Mouse (Mus musculus): ENCODE measurements around the gene Casp14. TPM values are rescaled to one million over a fixed set of nuclear protein-coding genes. Genes with fewer than 3 reads are reported as not detected.

Gene Casp14
- polyA plus RNA-seq, 1 experiment from 2014 or later, result 0.07 TPM

Other genes with a start within 250 kb of the Casp14 start
- gene Olfr1358, start 200.9 kb downstream of the Casp14 start, polyA plus RNA-seq (2016; fragmentation: Nextera tagmentation; extraction: Ambion mirVana), result not detected in 2 replicates
- 35.5 and 48.0 TPM in 2 replicates for gene Ilvbl, start 143.9 kb downstream of the Casp14 start, polyA plus RNA-seq (2016; fragmentation: Nextera tagmentation; extraction: Ambion mirVana)
- 12.2 TPM in 2 replicates for gene Syde1, start 126.3 kb downstream of the Casp14 start, polyA plus RNA-seq (2016; fragmentation: Nextera tagmentation; extraction: Ambion mirVana)
- not detected in 2 replicates for gene Olfr1357, start 100.2 kb downstream of the Casp14 start, polyA plus RNA-seq (2016; fragmentation: Nextera tagmentation; extraction: Ambion mirVana)
- gene Ccdc105, start 34.8 kb upstream of the Casp14 start, polyA plus RNA-seq (2016; fragmentation: Nextera tagmentation; extraction: Ambion mirVana), result 0.09 and 0.19 TPM in 2 replicates
- gene Slc1a6, start 62.2 kb upstream of the Casp14 start, polyA plus RNA-seq (2016; fragmentation: Nextera tagmentation; extraction: Ambion mirVana), result 1.1 and 1.6 TPM in 2 replicates
- gene Olfr1356, start 133.9 kb upstream of the Casp14 start, polyA plus RNA-seq (2016; fragmentation: Nextera tagmentation; extraction: Ambion mirVana), result not detected in 2 replicates
- gene Olfr1355, start 157.2 kb upstream of the Casp14 start, polyA plus RNA-seq (2016; fragmentation: Nextera tagmentation; extraction: Ambion mirVana), result not detected in 2 replicates
- gene Olfr1354, start 194.9 kb upstream of the Casp14 start, polyA plus RNA-seq (2016; fragmentation: Nextera tagmentation; extraction: Ambion mirVana), result not detected in 2 replicates
- gene Olfr8, start 232.3 kb upstream of the Casp14 start, polyA plus RNA-seq (2016; fragmentation: Nextera tagmentation; extraction: Ambion mirVana), result not detected in 2 replicates
- not detected in 2 replicates for gene Olfr1353, start 245.0 kb upstream of the Casp14 start, polyA plus RNA-seq (2016; fragmentation: Nextera tagmentation; extraction: Ambion mirVana)